Mouse (Mus musculus) forebrain, embryonic 16.5 days (tissue): ENCODE measurements at regions not wholly inside any gene's neighbourhood (a gene's known extent, or its start where the extent isn't known, plus 50 kb on each side); places are given as distances from the start of the nearest gene placed in this dataset.
"Not testable (repeated sequence)": the region's sequence is repeated elsewhere in the genome, so short reads cannot be mapped to it uniquely, and the experiment has no call there.

Experiments used
- ATAC-seq: fragments of 200-750 bp; cut with Nextera tagmentation; 2 replicates; pipeline ENCODE4 v1.8.0; 2017; ENCODE audit warnings: mild to moderate bottlenecking, moderate library complexity
- H3K27ac ChIP-seq: fragments of 300-500 bp; sonication (generic); 2 replicates; pipeline ENCODE4 v1.5.1; 2014; ENCODE audit warnings: low read length, control low read depth
- H3K27me3 ChIP-seq: fragments of 300-500 bp; sonication (generic); replicated peaks from 2 replicates; pipeline ENCODE4 v1.6.1; 2014; ENCODE audit warnings: low read length; ENCODE audit not compliant: control insufficient read depth, insufficient read depth
- H3K36me3 ChIP-seq: fragments of 300-500 bp; sonication (generic); 2 replicates; pipeline ENCODE4 v1.6.1; 2014; ENCODE audit not compliant: control insufficient read depth, insufficient read depth
- H3K4me1 ChIP-seq: fragments of 300-500 bp; sonication (generic); replicated peaks from 2 replicates; pipeline ENCODE4 v1.6.1; 2014; ENCODE audit warnings: low read length; ENCODE audit not compliant: control insufficient read depth, insufficient read depth
- H3K4me2 ChIP-seq: fragments of 300-500 bp; sonication (generic); 2 replicates; pipeline ENCODE4 v1.6.1; 2014; ENCODE audit warnings: mild to moderate bottlenecking, low read length, control low read depth
- H3K4me3 ChIP-seq: fragments of 300-500 bp; sonication (generic); replicated peaks from 2 replicates; pipeline ENCODE4 v1.5.1; 2014; ENCODE audit warnings: mild to moderate bottlenecking, low read length, control low read depth
- H3K9ac ChIP-seq: fragments of 300-500 bp; sonication (generic); replicated peaks from 2 replicates; pipeline ENCODE4 v1.6.1; 2014; ENCODE audit warnings: low read depth, low read length, control low read depth
- H3K9me3 ChIP-seq: fragments of 300-500 bp; sonication (generic); 2 replicates; pipeline ENCODE4 v1.6.1; 2016; ENCODE audit warnings: low read length; ENCODE audit not compliant: control insufficient read depth
- WGBS: fragments of 180-500 bp; shearing (Covaris S2); extraction: QIAGEN DNeasy Blood & Tissue Kit; methylation state at CpG from one replicate; pipeline ENCODE4 v1.1.7; 2014; 5-methylcytosine and 5-hydroxymethylcytosine counted together

GRCm38 (mm10) chr2:78024981-78025565, 78.9 kb upstream of the Cwc22 start:
- no peak for ATAC-seq
- Histone ChIP-seq H3K9ac (no peak overlapping the region), H3K4me1 (peaks cover 3% of the 10 kb centered on the region; the same call in 1 of the 2 replicates), H3K4me2 (no peak overlapping the region), H3K27ac (no peak overlapping the region), H3K27me3 (no peaks in the 10 kb centered on the region), H3K9me3 (no peaks in the 10 kb centered on the region), H3K4me3 (no peak overlapping the region), H3K36me3 (no peaks in the 10 kb centered on the region)
- WGBS: 92% methylated on average over 1 of the region's 1 CpGs

GRCm38 (mm10) chr2:78023916-78024685, 77.9 kb upstream of the Cwc22 start:
- Histone ChIP-seq H3K27me3 (no peaks in the 10 kb centered on the region), H3K4me3 (no peak overlapping the region), H3K9me3 (no peaks in the 10 kb centered on the region), H3K9ac (no peak overlapping the region), H3K4me1 (peaks cover 3% of the 10 kb centered on the region; the same call in 1 of the 2 replicates), H3K27ac (no peak overlapping the region), H3K36me3 (no peaks in the 10 kb centered on the region), H3K4me2 (no peak overlapping the region)
- ATAC-seq: no peak
- WGBS: 84% methylated on average over 4 of the region's 4 CpGs

GRCm38 (mm10) chr2:78023416-78023815, 77.2 kb upstream of the Cwc22 start:
- no peaks in the 10 kb centered on the region for H3K9me3 ChIP-seq
- no peak overlapping the region for H3K9ac ChIP-seq
- H3K36me3 ChIP-seq: no peaks in the 10 kb centered on the region
- no peaks in the 10 kb centered on the region for H3K27me3 ChIP-seq
- no peak overlapping the region for H3K4me3 ChIP-seq
- H3K4me1 ChIP-seq: peaks cover 3% of the 10 kb centered on the region; the same call in 1 of the 2 replicates
- WGBS: 91% methylated on average over 2 of the region's 2 CpGs
- ATAC-seq: no peak
- H3K4me2 ChIP-seq: no peak overlapping the region
- no peak overlapping the region for H3K27ac ChIP-seq

GRCm38 (mm10) chr2:78022756-78023155, 76.6 kb upstream of the Cwc22 start:
- Histone ChIP-seq H3K27me3 (no peaks in the 10 kb centered on the region), H3K36me3 (no peaks in the 10 kb centered on the region), H3K4me3 (no peak overlapping the region), H3K4me1 (peaks cover 3% of the 10 kb centered on the region; the same call in 1 of the 2 replicates), H3K9ac (no peak overlapping the region), H3K9me3 (no peaks in the 10 kb centered on the region), H3K4me2 (no peak overlapping the region), H3K27ac (no peak overlapping the region)
- ATAC-seq: no peak
- WGBS: 86% methylated on average over 4 of the region's 4 CpGs

- no peak overlapping the region for H3K4me2 ChIP-seq
- H3K9ac ChIP-seq: no peak overlapping the region
- WGBS: 26% methylated on average over 5 of the region's 5 CpGs
- no peak overlapping the region for H3K4me3 ChIP-seq
- ATAC-seq: peak; percentile 62; the same call in 1 of the 2 replicates
- H3K27ac ChIP-seq: no peak overlapping the region
- H3K27me3 ChIP-seq: no peaks in the 10 kb centered on the region
- H3K36me3 ChIP-seq: no peaks in the 10 kb centered on the region
- peaks cover 3% of the 10 kb centered on the region; the same call in 1 of the 2 replicates for H3K4me1 ChIP-seq
- no peaks in the 10 kb centered on the region for H3K9me3 ChIP-seq
Observed at GRCm38 (mm10) chr2:78021905-78022304, 75.7 kb upstream of the Cwc22 start.

GRCm38 (mm10) chr2:78021356-78021900, 75.3 kb upstream of the Cwc22 start:
- no peak; the same call in 1 of the 2 replicates for ATAC-seq
- H3K9me3 ChIP-seq: no peaks in the 10 kb centered on the region
- H3K36me3 ChIP-seq: no peaks in the 10 kb centered on the region
- H3K9ac ChIP-seq: no peak overlapping the region
- H3K4me3 ChIP-seq: no peak overlapping the region
- H3K27me3 ChIP-seq: no peaks in the 10 kb centered on the region
- 57% methylated on average over 2 of the region's 2 CpGs for WGBS
- no peak overlapping the region for H3K27ac ChIP-seq
- no peak overlapping the region for H3K4me2 ChIP-seq
- H3K4me1 ChIP-seq: peaks cover 3% of the 10 kb centered on the region; the same call in 1 of the 2 replicates

GRCm38 (mm10) chr2:78020516-78020915, 74.3 kb upstream of the Cwc22 start:
- H3K27me3 ChIP-seq: no peaks in the 10 kb centered on the region
- no peak for ATAC-seq
- H3K9me3 ChIP-seq: no peaks in the 10 kb centered on the region
- no peak overlapping the region for H3K4me2 ChIP-seq
- WGBS: 92% methylated on average over 3 of the region's 3 CpGs
- peaks cover 3% of the 10 kb centered on the region; the same call in 1 of the 2 replicates for H3K4me1 ChIP-seq
- H3K27ac ChIP-seq: no peak overlapping the region
- H3K9ac ChIP-seq: no peak overlapping the region
- H3K4me3 ChIP-seq: no peak overlapping the region
- H3K36me3 ChIP-seq: no peaks in the 10 kb centered on the region

GRCm38 (mm10) chr2:78019916-78020315, 73.7 kb upstream of the Cwc22 start:
- H3K4me2 ChIP-seq: no peak overlapping the region
- no peaks in the 10 kb centered on the region for H3K27me3 ChIP-seq
- H3K9ac ChIP-seq: no peak overlapping the region
- no peaks in the 10 kb centered on the region for H3K36me3 ChIP-seq
- WGBS: 96% methylated on average over 3 of the region's 3 CpGs
- H3K4me3 ChIP-seq: no peak overlapping the region
- ATAC-seq: no peak
- H3K9me3 ChIP-seq: no peaks in the 10 kb centered on the region
- peaks cover 3% of the 10 kb centered on the region; the same call in 1 of the 2 replicates for H3K4me1 ChIP-seq
- no peak overlapping the region for H3K27ac ChIP-seq

GRCm38 (mm10) chr2:78012441-78012840, 66.3 kb upstream of the Cwc22 start:
- H3K4me2 ChIP-seq, H3K27me3 ChIP-seq, H3K4me1 ChIP-seq, ATAC-seq, H3K27ac ChIP-seq, H3K36me3 ChIP-seq, H3K9ac ChIP-seq, H3K9me3 ChIP-seq, H3K4me3 ChIP-seq: not testable (repeated sequence)
- 97% methylated on average over 6 of the region's 6 CpGs for WGBS
